Mouse (Mus musculus): ENCODE data around the gene Eri3.

DNA sequence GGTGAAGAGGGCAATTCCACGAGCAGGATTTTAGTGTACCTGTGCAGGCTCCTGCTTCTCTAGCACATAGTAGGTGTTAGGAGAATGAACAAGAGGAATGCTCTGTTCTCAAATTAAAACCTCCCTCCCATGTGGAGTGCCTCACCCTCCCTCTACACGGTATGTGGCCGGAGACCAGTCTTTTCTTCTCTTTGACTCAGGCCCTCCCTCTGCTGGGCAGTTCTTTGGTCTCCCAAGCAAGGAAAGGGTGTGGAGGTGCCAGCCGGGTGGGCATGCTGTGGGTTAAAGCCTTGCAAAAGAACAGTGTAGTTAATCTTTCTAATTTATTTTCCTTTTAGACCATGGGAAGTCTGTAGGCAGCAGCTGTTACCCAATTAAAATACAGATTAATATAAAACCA lies 37.3 kb downstream of the Eri3 start:
- TF ChIP-seq CTCF (IDR thresholded peaks at IDR 0.05; ENCODE audit: borderline replicate concordance, insufficient read depth, low read depth, low read length) (no peak), POLR2A (IDR thresholded peaks at IDR 0.05; ENCODE audit: borderline replicate concordance, insufficient read depth, low read length) (no peak)

All from cerebellum, adult 2 months (tissue).